ENCODE assay signal across 9 mouse cellular contexts in genomic region chr6:98113708-98114107, GRCm38 (mm10).
DNase-seq lines count a peak whose midpoint lies in the region; ATAC-seq lines count a peak whose summit lies in the region.
"Had no signal": no experiment of that assay in that cellular context is flagged by ENCODE, and none has a peak within 500 bp of the region (broad histone marks: within the 10 kb centered on the region; RNA-seq: fewer than 3 reads in every experiment).

No protein-coding gene starts in this region.

- H3K36me3 ChIP-seq in midbrain, embryonic 11.5 days (ENCODE audit: control insufficient read depth, insufficient read depth, low read length) = no peaks in the 10 kb centered on the region
- H3K36me3 ChIP-seq in midbrain, embryonic 15.5 days (replicated peaks) = no peaks in the 10 kb centered on the region
- no peaks in the 10 kb centered on the region for H3K36me3 ChIP-seq in hindbrain, embryonic 14.5 days (replicated peaks; ENCODE audit: control insufficient read depth, insufficient read depth)
- H3K36me3 ChIP-seq in liver, embryonic 12.5 days = no peaks in the 10 kb centered on the region

- H3K4me1 ChIP-seq in midbrain, embryonic 11.5 days (ENCODE audit: control insufficient read depth, insufficient read depth, low read length) = peaks cover 16% of the 10 kb centered on the region
- peaks cover 26% of the 10 kb centered on the region for H3K4me1 ChIP-seq in midbrain, embryonic 15.5 days
- H3K4me1 ChIP-seq in hindbrain, embryonic 14.5 days (replicated peaks; ENCODE audit: control insufficient read depth, insufficient read depth, low read length) = peaks cover 29% of the 10 kb centered on the region
- H3K4me1 ChIP-seq in liver, embryonic 12.5 days = no peaks in the 10 kb centered on the region

- H3K9me3 ChIP-seq in midbrain, embryonic 11.5 days (ENCODE audit: control insufficient read depth, low read length) = no peaks in the 10 kb centered on the region
- no peaks in the 10 kb centered on the region for H3K9me3 ChIP-seq in midbrain, embryonic 15.5 days
- no peaks in the 10 kb centered on the region for H3K9me3 ChIP-seq in hindbrain, embryonic 14.5 days (ENCODE audit: control insufficient read depth, low read length)
- H3K9me3 ChIP-seq in liver, embryonic 12.5 days (replicated peaks) = no peaks in the 10 kb centered on the region

- 0 out of 2 replicates have a peak overlapping the region, but pooled peaks have one; percentile 22 for H3K9ac ChIP-seq in midbrain, embryonic 11.5 days (ENCODE audit: low read length)
- no peak overlapping the region for H3K9ac ChIP-seq in midbrain, embryonic 15.5 days
- H3K9ac ChIP-seq in hindbrain, embryonic 14.5 days = no peak overlapping the region
- no peak overlapping the region for H3K9ac ChIP-seq in liver, embryonic 12.5 days

- ATAC-seq in midbrain, embryonic 11.5 days (ENCODE audit: low FRiP score) = peak; percentile 61
- ATAC-seq in midbrain, embryonic 15.5 days (replicated peaks) = no peak
- no peak for ATAC-seq in hindbrain, embryonic 14.5 days (ENCODE audit: low FRiP score)
- ATAC-seq in liver, embryonic 12.5 days = no peak
- ATAC-seq in megakaryocyte-erythroid progenitor cell, adult 5-6 weeks (replicated peaks; ENCODE audit: low FRiP score, low TSS enrichment, poor library complexity, severe bottlenecking) = no peak
- ATAC-seq: Patski had no signal

- peak overlapping the region; percentile 31; the same call in 1 of the 2 replicates for H3K4me2 ChIP-seq in midbrain, embryonic 11.5 days
- no peak overlapping the region for H3K4me2 ChIP-seq in midbrain, embryonic 15.5 days
- peak overlapping the region; percentile 31 for H3K4me2 ChIP-seq in hindbrain, embryonic 14.5 days (replicated peaks)
- peak overlapping the region; percentile 28; the same call in 1 of the 2 replicates for H3K4me2 ChIP-seq in liver, embryonic 12.5 days

- no peak overlapping the region for H3K27ac ChIP-seq in midbrain, embryonic 11.5 days (ENCODE audit: low read depth, low read length)
- no peak overlapping the region for H3K27ac ChIP-seq in midbrain, embryonic 15.5 days
- H3K27ac ChIP-seq in hindbrain, embryonic 14.5 days = no peak overlapping the region
- no peak overlapping the region for H3K27ac ChIP-seq in liver, embryonic 12.5 days

- 15% methylated on average over 7 of the region's 7 CpGs for WGBS in midbrain, embryonic 11.5 days
- WGBS in midbrain, embryonic 15.5 days = 12% methylated on average over 7 of the region's 7 CpGs
- 2% methylated on average over 7 of the region's 7 CpGs for WGBS in hindbrain, embryonic 14.5 days
- WGBS in liver, embryonic 12.5 days (ENCODE audit: insufficient replicate concordance) = 23% methylated on average over 7 of the region's 7 CpGs

- DNase-seq in midbrain, embryonic 11.5 days (ENCODE audit: low spot score, missing footprints) = no peak
- DNase-seq in hindbrain, embryonic 14.5 days (ENCODE audit: low spot score) = no peak
- DNase-seq in retina, embryonic 14.5 days (ENCODE audit: low spot score) = peak; percentile 33
- DNase-seq in left cerebral cortex, adult 8-10 months (ENCODE audit: low spot score in 2 of 2) = no peak
- no peak for DNase-seq in adrenal gland, adult 8-10 months

- H3K4me3 ChIP-seq in midbrain, embryonic 11.5 days (ENCODE audit: low read depth, low read length) = no peak overlapping the region
- H3K4me3 ChIP-seq in midbrain, embryonic 15.5 days = no peak overlapping the region
- H3K4me3 ChIP-seq in hindbrain, embryonic 14.5 days (replicated peaks; ENCODE audit: low read length) = no peak overlapping the region
- no peak overlapping the region for H3K4me3 ChIP-seq in liver, embryonic 12.5 days

- no peaks in the 10 kb centered on the region for H3K27me3 ChIP-seq in midbrain, embryonic 11.5 days (ENCODE audit: control insufficient read depth, insufficient read depth, low read length)
- H3K27me3 ChIP-seq in midbrain, embryonic 15.5 days (replicated peaks) = no peaks in the 10 kb centered on the region
- no peaks in the 10 kb centered on the region for H3K27me3 ChIP-seq in hindbrain, embryonic 14.5 days (ENCODE audit: control insufficient read depth, insufficient read depth, low read length)
- H3K27me3 ChIP-seq in liver, embryonic 12.5 days (replicated peaks) = no peaks in the 10 kb centered on the region
